Mouse (Mus musculus) limb, embryonic 10.5 days (tissue): Measurements from ENCODE around the gene Cldn15. TPM values are rescaled to one million over a fixed set of nuclear protein-coding genes. Genes with fewer than 3 reads are reported as not detected.

Experiments used
- DNase-seq: peaks from one replicate; pipeline ENCODE4 v3.0.0-alpha.2; 2017; ENCODE audit warnings: low spot score
- H3K27ac ChIP-seq: fragments of 300-500 bp; sonication (generic); 2 replicates; pipeline ENCODE4 v1.5.1; 2016; ENCODE audit warnings: mild to moderate bottlenecking
- H3K27me3 ChIP-seq: fragments of 300-500 bp; sonication (generic); 2 replicates; pipeline ENCODE4 v1.6.1; 2016; ENCODE audit warnings: low read depth, mild to moderate bottlenecking; ENCODE audit not compliant: poor library complexity, severe bottlenecking
- H3K36me3 ChIP-seq: fragments of 300-500 bp; sonication (generic); 2 replicates; pipeline ENCODE4 v1.6.1; 2016; ENCODE audit warnings: mild to moderate bottlenecking, moderate library complexity
- H3K4me1 ChIP-seq: fragments of 300-500 bp; sonication (generic); 2 replicates; pipeline ENCODE4 v1.6.1; 2016
- H3K4me3 ChIP-seq: fragments of 300-500 bp; sonication (generic); 2 replicates; pipeline ENCODE4 v1.5.1; 2016; ENCODE audit warnings: mild to moderate bottlenecking, moderate library complexity
- H3K9me3 ChIP-seq: fragments of 300-500 bp; sonication (generic); replicated peaks from 2 replicates; pipeline ENCODE4 v1.6.1; 2016; ENCODE audit warnings: mild to moderate bottlenecking
- WGBS: fragments of 180-500 bp; shearing (Covaris S2); methylation state at CpG from one replicate; pipeline ENCODE4 v1.1.7; 2016; 5-methylcytosine and 5-hydroxymethylcytosine counted together
- polyA plus RNA-seq: library from polyadenylated mRNA; unstranded; fragments of >200 nt; fragmentation: Nextera tagmentation; extraction: Ambion mirVana; gene quantifications from 2 replicates; pipeline ENCODE4 v1.2.1, GENCODE M21; 2016

The Cldn15 gene
- 0.13 and 0.39 TPM in 2 replicates for polyA plus RNA-seq

DNA sequence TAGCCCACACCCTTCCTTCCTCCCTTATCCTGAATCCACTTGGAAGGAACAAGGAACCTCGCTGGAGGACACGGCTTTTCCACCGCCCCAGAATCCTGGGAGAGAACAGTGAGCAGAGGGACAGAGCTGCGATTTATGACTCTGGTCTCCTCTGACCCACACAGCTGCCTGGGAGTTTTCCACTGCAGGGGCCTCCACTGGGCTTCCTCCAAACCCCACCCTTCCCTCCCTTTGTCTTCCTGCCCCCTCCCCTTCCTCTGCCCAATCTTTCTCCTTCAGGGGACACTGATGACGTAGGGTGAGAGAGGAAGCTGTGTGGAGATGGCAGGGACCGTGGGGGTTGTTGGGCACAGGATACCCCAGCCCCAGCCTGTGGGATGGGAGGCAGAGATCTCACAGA is at the start of gene Cldn15:
Cldn15 (plus strand) TSS at position 286 of the 400 bp plus-strand sequence.
- DNase-seq, result no peak
- Histone ChIP-seq H3K27ac (peak within 1 kb of the TSS; percentile 53; the same call in 1 of the 2 replicates), H3K36me3 (peaks cover 58% of the 10 kb centered on the region), H3K4me3 (no peak within 1 kb of the TSS), H3K4me1 (peaks cover 24% of the 10 kb centered on the region), H3K27me3 (no peaks in the 10 kb centered on the region), H3K9me3 (no peaks in the 10 kb centered on the region)
- 61% methylated on average over 6 of the region's 6 CpGs for WGBS

DNA sequence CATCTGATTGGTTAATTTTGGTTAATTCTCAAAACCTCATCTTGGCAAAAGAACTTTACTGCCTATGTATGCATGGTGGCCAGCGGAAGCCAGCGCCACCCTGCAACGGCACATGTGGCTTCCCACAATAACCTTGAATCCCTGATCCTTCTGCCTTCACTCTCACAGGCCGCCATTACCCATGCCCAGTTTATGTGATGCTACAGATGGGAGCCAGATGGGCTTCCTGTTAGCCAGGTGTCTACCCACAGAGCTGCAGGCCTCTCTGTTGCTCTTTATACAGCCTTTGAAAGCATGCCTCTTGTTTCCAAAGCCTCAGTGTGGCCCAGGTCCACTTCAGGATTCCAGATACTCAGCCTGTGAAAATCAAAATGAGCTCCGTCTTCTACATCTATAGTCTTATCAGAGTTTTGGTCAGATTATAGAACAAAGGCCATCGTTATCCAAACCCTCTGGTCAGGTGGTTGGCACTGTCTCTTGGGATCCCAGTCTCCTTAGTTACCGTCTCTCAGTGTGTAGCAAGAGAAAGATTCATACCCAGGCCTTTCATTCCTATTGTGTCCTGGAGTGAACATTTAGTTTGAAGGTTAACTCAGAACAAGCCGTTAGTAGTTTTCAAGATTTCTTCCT is 48.7 kb upstream of the Cldn15 start:
- Histone ChIP-seq H3K27ac (no peak overlapping the region), H3K9me3 (no peaks in the 10 kb centered on the region), H3K4me1 (peaks cover 9% of the 10 kb centered on the region), H3K36me3 (peaks cover 16% of the 10 kb centered on the region), H3K4me3 (no peak overlapping the region), H3K27me3 (no peaks in the 10 kb centered on the region)
- WGBS, result 96% methylated on average over 8 of the region's 8 CpGs
- no peak for DNase-seq

- DNase-seq, result peak; percentile 78
- Histone ChIP-seq H3K36me3 (peaks cover 5% of the 10 kb centered on the region; the same call in 1 of the 2 replicates), H3K4me1 (peaks cover 11% of the 10 kb centered on the region), H3K27me3 (no peaks in the 10 kb centered on the region), H3K9me3 (no peaks in the 10 kb centered on the region), H3K27ac (peak overlapping the region; percentile 84), H3K4me3 (peak overlapping the region; percentile 65)
- WGBS, result 4% methylated on average over 38 of the region's 38 CpGs
Measured at GRCm38 (mm10) chr5:136918655-136919472, 47.6 kb upstream of the Cldn15 start.

DNA sequence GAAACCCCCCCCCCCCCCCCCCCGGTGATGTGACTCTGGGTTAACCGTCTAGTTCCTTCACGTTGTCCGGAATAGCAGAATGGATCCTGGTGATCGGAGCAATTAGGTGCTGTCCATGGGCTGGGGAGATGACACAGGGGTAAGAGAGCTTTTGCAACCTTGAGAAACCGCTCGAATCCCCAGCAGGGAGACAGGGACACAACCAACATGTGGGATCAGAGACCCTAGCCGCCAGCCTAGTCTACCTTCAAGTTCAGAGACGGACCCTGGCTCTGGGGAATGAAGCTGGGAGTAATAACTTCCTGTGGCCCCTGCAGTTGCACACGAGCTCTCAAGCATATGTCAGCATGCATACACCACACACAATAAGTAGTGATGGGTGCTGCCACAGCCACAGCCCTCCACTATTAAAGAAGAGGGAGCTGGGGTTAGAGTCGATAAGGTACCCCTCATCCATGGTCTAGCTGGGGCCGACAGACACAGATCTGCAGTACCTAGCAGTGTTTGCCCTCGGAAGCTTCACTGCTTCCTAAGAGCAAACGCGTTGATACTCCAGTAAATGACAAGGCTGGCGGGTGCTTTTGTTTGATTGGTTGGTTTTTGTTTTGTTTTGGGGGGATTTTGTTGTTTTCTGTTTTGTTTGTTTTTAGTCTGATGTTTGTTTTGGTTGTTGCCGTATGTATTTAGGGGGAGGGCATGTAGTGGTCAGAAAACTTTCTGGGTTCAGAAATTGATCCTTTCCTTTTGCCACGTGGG is 46.7 kb upstream of the Cldn15 start:
- H3K36me3 ChIP-seq, result no peaks in the 10 kb centered on the region
- H3K9me3 ChIP-seq, result no peaks in the 10 kb centered on the region
- peak; percentile 39 for DNase-seq
- 25% methylated on average over 18 of the region's 18 CpGs for WGBS
- H3K27me3 ChIP-seq, result no peaks in the 10 kb centered on the region
- peak overlapping the region; percentile 84 for H3K27ac ChIP-seq
- peaks cover 12% of the 10 kb centered on the region for H3K4me1 ChIP-seq
- H3K4me3 ChIP-seq, result peak overlapping the region; percentile 65

DNA sequence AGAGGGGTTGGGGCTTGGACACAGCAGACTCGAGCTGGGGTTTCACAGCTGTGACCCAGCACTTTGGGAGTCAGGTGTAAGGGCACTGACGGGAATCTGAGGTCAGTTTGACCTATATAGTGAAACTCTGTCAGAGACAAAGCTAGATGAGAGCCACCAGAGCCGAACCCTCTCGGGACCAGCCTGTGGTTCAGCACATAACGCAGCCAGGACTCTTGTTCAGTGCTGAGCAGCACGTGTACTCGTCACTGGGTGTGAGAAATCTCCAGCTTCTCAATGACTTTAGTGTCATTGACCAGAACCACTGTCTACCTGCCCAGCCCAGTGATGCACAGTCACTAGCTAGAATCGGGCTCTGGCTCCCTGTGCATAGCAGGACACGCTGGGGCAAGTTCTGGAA is 43.6 kb upstream of the Cldn15 start:
- 84% methylated on average over 9 of the region's 9 CpGs for WGBS
- Histone ChIP-seq H3K4me3 (no peak overlapping the region), H3K27me3 (no peaks in the 10 kb centered on the region), H3K27ac (no peak overlapping the region), H3K9me3 (no peaks in the 10 kb centered on the region), H3K36me3 (peaks cover 7% of the 10 kb centered on the region; the same call in 1 of the 2 replicates), H3K4me1 (peaks cover 12% of the 10 kb centered on the region)
- DNase-seq, result no peak

DNA sequence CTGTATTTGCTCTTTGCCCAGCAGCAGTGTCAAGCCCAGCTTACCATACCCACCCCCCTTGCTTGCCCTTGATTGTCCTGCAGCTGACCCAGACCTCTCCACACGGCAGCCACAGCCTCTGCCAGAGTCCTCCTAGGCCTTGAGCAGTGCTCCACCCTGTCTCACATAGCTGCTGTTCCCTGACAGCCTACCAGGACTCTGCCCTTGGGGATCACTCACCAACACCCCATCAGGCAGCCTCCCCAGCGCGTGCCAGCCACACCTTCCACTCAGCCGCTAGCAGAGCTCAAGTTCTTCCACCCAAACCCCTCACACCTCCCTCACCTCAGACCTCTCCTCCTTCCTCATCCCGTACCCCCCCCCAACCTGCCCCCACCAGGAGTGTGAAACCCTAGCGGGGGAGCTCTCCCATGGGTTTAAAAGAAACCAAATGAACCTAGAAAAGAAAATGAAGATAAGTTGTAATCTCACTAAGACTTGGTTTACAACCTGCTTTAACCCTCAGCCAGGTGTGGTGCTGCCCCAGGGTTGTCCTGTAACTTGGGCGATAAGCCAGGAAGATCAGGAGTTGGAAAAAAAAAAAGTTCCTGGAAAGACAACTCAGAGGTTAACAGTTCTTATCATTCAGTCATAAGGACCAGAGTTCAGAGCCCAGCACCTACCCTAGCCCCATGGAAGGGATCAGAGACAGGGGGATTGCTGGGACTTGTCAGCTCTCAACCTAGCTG is 42.5 kb upstream of the Cldn15 start:
- Histone ChIP-seq H3K4me3 (no peak overlapping the region), H3K4me1 (peaks cover 12% of the 10 kb centered on the region), H3K27me3 (no peaks in the 10 kb centered on the region), H3K27ac (no peak overlapping the region), H3K36me3 (peaks cover 7% of the 10 kb centered on the region; the same call in 1 of the 2 replicates), H3K9me3 (no peaks in the 10 kb centered on the region)
- 65% methylated on average over 7 of the region's 7 CpGs for whole genome bisulfite sequencing
- no peak for DNase-seq

- peaks cover 5% of the 10 kb centered on the region for H3K4me1 ChIP-seq
- no peak overlapping the region for H3K4me3 ChIP-seq
- peak overlapping the region; percentile 75 for H3K27ac ChIP-seq
- peaks cover 9% of the 10 kb centered on the region; the same call in 1 of the 2 replicates for H3K36me3 ChIP-seq
- no peaks in the 10 kb centered on the region for H3K27me3 ChIP-seq
- H3K9me3 ChIP-seq, result no peaks in the 10 kb centered on the region
- DNase-seq, result peak; percentile 92
- WGBS, result 25% methylated on average over 4 of the region's 4 CpGs
Measured at GRCm38 (mm10) chr5:136929073-136929472, 37.3 kb upstream of the Cldn15 start.

GRCm38 (mm10) chr5:136931896-136932295 is 34.5 kb upstream of the Cldn15 start:
- no peak overlapping the region for H3K27ac ChIP-seq
- 86% methylated on average over 14 of the region's 14 CpGs for WGBS
- no peaks in the 10 kb centered on the region for H3K27me3 ChIP-seq
- DNase-seq, result no peak
- H3K4me1 ChIP-seq, result peaks cover 5% of the 10 kb centered on the region
- H3K4me3 ChIP-seq, result no peak overlapping the region
- H3K9me3 ChIP-seq, result no peaks in the 10 kb centered on the region
- 0 out of 2 replicates have a peak, but pooled peaks cover 2% of the 10 kb centered on the region for H3K36me3 ChIP-seq

- no peak overlapping the region for H3K4me3 ChIP-seq
- H3K27ac ChIP-seq, result no peak overlapping the region
- 86% methylated on average over 5 of the region's 5 CpGs for WGBS
- no peaks in the 10 kb centered on the region for H3K9me3 ChIP-seq
- DNase-seq, result no peak
- H3K36me3 ChIP-seq, result 0 out of 2 replicates have a peak, but pooled peaks cover 2% of the 10 kb centered on the region
- H3K27me3 ChIP-seq, result no peaks in the 10 kb centered on the region
- peaks cover 5% of the 10 kb centered on the region for H3K4me1 ChIP-seq
Measured at GRCm38 (mm10) chr5:136932956-136933355, 33.5 kb upstream of the Cldn15 start.

DNA sequence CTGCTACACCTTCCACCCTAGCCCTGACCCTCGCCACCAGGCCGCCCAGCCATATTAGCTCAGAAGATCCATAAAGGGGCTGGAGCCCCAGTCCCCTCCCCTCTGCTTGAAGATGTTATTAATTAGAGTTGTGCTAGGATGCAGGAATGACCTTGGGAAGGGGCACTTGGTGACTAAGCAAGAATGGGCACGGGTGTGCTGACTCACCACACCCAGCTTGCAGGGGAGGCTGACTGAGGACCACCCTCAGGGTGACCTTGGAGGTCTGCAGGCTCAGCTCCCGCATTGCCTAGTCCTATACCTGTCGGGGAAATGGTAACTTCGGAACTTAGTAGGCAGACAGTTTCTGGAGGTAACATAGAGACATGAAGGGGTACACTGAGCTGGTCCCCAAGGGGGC is 32.5 kb upstream of the Cldn15 start:
- H3K27me3 ChIP-seq, result no peaks in the 10 kb centered on the region
- H3K9me3 ChIP-seq, result no peaks in the 10 kb centered on the region
- H3K4me1 ChIP-seq, result peaks cover 5% of the 10 kb centered on the region
- H3K4me3 ChIP-seq, result no peak overlapping the region
- H3K36me3 ChIP-seq, result 0 out of 2 replicates have a peak, but pooled peaks cover 2% of the 10 kb centered on the region
- no peak for DNase-seq
- 88% methylated on average over 6 of the region's 6 CpGs for WGBS
- H3K27ac ChIP-seq, result no peak overlapping the region

- Histone ChIP-seq H3K4me3 (no peak overlapping the region), H3K4me1 (no peaks in the 10 kb centered on the region), H3K27me3 (no peaks in the 10 kb centered on the region), H3K27ac (no peak overlapping the region), H3K36me3 (no peaks in the 10 kb centered on the region), H3K9me3 (no peaks in the 10 kb centered on the region)
- DNase-seq, result no peak
- WGBS, result 68% methylated on average over 7 of the region's 7 CpGs
Measured at GRCm38 (mm10) chr5:136935905-136936695, 30.3 kb upstream of the Cldn15 start.
